Mouse (Mus musculus): ENCODE data around the gene Klhl3. TPM values are rescaled to one million over a fixed set of nuclear protein-coding genes. Genes with fewer than 3 reads are reported as not detected.
A peak's percentile ranks its signal among the peaks of the same experiment; 100 is the strongest.

Gene Klhl3
- polyA plus RNA-seq, 1 experiment from 2014 or later: 15.0 TPM

GRCm38 (mm10) chr13:58078361-58078760 is 35.0 kb downstream of the Klhl3 start:
- Histone ChIP-seq H3K9me3 (replicated peaks; ENCODE audit: control insufficient read depth, low read length, poor library complexity, severe bottlenecking) (no peaks in the 10 kb centered on the region), H3K4me3 (ENCODE audit: low read depth, low read length) (no peak overlapping the region), H3K36me3 (ENCODE audit: control insufficient read depth, insufficient read depth, low read length) (no peaks in the 10 kb centered on the region; the same call in 1 of the 2 replicates), H3K27me3 (ENCODE audit: control insufficient read depth, insufficient read depth, low read depth, low read length) (no peaks in the 10 kb centered on the region), H3K4me1 (ENCODE audit: control insufficient read depth, insufficient read depth, low read length) (no peaks in the 10 kb centered on the region), H3K9ac (ENCODE audit: low read depth, low read length) (no peak overlapping the region), H3K4me2 (ENCODE audit: low read length) (no peak overlapping the region), H3K27ac (ENCODE audit: low read length) (no peak overlapping the region)
- 84% methylated on average over 5 of the region's 5 CpGs for WGBS
- ATAC-seq: no peak

DNA sequence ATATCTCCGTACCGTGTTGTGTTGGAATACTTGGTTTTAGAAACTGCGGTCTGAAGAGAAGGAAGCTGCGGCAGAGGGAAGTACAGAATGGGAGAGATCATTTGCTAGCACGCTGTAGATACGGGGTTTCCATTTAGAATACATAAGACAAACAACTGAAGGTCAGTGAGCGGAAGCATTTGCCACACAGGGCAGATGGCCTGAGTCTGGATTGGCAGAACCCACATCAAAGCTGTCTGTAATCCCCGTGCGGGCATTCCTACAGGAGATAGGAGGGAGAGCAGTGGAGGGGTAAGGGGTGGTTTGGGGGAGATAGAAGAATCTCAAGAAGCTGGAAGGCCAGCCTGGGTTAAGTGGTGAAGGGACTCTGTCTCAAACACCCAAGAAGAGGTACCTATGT is 38.5 kb downstream of the Klhl3 start:
- WGBS: 92% methylated on average over 9 of the region's 9 CpGs
- peaks cover 4% of the 10 kb centered on the region for H3K36me3 ChIP-seq (ENCODE audit: control insufficient read depth, insufficient read depth, low read length)
- H3K4me2 ChIP-seq (ENCODE audit: low read length): no peak overlapping the region
- no peak overlapping the region for H3K27ac ChIP-seq (ENCODE audit: low read length)
- H3K9ac ChIP-seq (ENCODE audit: low read depth, low read length): no peak overlapping the region
- no peaks in the 10 kb centered on the region for H3K4me1 ChIP-seq (ENCODE audit: control insufficient read depth, insufficient read depth, low read length)
- H3K4me3 ChIP-seq (ENCODE audit: low read depth, low read length): no peak overlapping the region
- no peaks in the 10 kb centered on the region for H3K27me3 ChIP-seq (ENCODE audit: control insufficient read depth, insufficient read depth, low read depth, low read length)
- ATAC-seq: no peak
- H3K9me3 ChIP-seq (replicated peaks; ENCODE audit: control insufficient read depth, low read length, poor library complexity, severe bottlenecking): no peaks in the 10 kb centered on the region

- H3K4me1 ChIP-seq (ENCODE audit: control insufficient read depth, insufficient read depth, low read length): no peaks in the 10 kb centered on the region
- H3K9me3 ChIP-seq (replicated peaks; ENCODE audit: control insufficient read depth, low read length, poor library complexity, severe bottlenecking): no peaks in the 10 kb centered on the region
- H3K36me3 ChIP-seq (ENCODE audit: control insufficient read depth, insufficient read depth, low read length): peaks cover 4% of the 10 kb centered on the region
- ATAC-seq: no peak
- no peak overlapping the region for H3K4me3 ChIP-seq (ENCODE audit: low read depth, low read length)
- 88% methylated on average over 6 of the region's 6 CpGs for WGBS
- no peak overlapping the region for H3K4me2 ChIP-seq (ENCODE audit: low read length)
- no peaks in the 10 kb centered on the region for H3K27me3 ChIP-seq (ENCODE audit: control insufficient read depth, insufficient read depth, low read depth, low read length)
- no peak overlapping the region for H3K27ac ChIP-seq (ENCODE audit: low read length)
- H3K9ac ChIP-seq (ENCODE audit: low read depth, low read length): no peak overlapping the region
These were observed 38.9 kb downstream of the Klhl3 start for GRCm38 (mm10) chr13:58074466-58074865.

- ATAC-seq: no peak
- WGBS: 90% methylated on average over 12 of the region's 12 CpGs
- no peak overlapping the region for H3K4me2 ChIP-seq (ENCODE audit: low read length)
- no peaks in the 10 kb centered on the region for H3K27me3 ChIP-seq (ENCODE audit: control insufficient read depth, insufficient read depth, low read depth, low read length)
- no peaks in the 10 kb centered on the region for H3K4me1 ChIP-seq (ENCODE audit: control insufficient read depth, insufficient read depth, low read length)
- no peaks in the 10 kb centered on the region for H3K9me3 ChIP-seq (replicated peaks; ENCODE audit: control insufficient read depth, low read length, poor library complexity, severe bottlenecking)
- no peak overlapping the region for H3K27ac ChIP-seq (ENCODE audit: low read length)
- no peak overlapping the region for H3K4me3 ChIP-seq (ENCODE audit: low read depth, low read length)
- H3K9ac ChIP-seq (ENCODE audit: low read depth, low read length): no peak overlapping the region
- H3K36me3 ChIP-seq (ENCODE audit: control insufficient read depth, insufficient read depth, low read length): peaks cover 4% of the 10 kb centered on the region
These were observed 40.0 kb downstream of the Klhl3 start for GRCm38 (mm10) chr13:58073254-58073882.

- Histone ChIP-seq H3K9me3 (replicated peaks; ENCODE audit: control insufficient read depth, low read length, poor library complexity, severe bottlenecking) (no peaks in the 10 kb centered on the region), H3K36me3 (ENCODE audit: control insufficient read depth, insufficient read depth, low read length) (peaks cover 4% of the 10 kb centered on the region), H3K27me3 (ENCODE audit: control insufficient read depth, insufficient read depth, low read depth, low read length) (no peaks in the 10 kb centered on the region), H3K4me3 (ENCODE audit: low read depth, low read length) (no peak overlapping the region), H3K4me2 (ENCODE audit: low read length) (no peak overlapping the region), H3K9ac (ENCODE audit: low read depth, low read length) (no peak overlapping the region), H3K27ac (ENCODE audit: low read length) (no peak overlapping the region), H3K4me1 (ENCODE audit: control insufficient read depth, insufficient read depth, low read length) (no peaks in the 10 kb centered on the region)
- 94% methylated on average over 21 of the region's 21 CpGs for WGBS
- ATAC-seq: no peak
These were observed 42.2 kb downstream of the Klhl3 start for GRCm38 (mm10) chr13:58071209-58071608.

DNA sequence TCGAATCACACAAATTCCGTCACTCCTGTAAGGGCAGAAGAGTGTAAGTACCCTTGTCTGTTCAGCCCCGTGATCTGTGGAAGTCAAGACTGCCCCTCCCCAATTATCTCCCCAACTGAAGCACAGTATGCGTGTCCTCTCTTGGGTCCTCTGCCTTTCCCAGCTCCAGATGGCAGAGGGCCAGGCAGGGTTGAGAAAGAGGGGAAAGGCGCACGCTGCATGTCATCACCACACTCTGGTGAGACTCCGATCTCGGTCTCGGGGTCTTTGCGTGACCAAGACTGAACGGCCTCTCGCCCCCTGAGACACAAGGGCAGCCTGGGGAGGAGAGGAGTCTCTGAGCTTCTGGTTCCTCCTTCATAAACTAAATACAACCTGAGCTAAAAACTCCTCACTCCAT is 42.9 kb downstream of the Klhl3 start:
- Histone ChIP-seq H3K9me3 (replicated peaks; ENCODE audit: control insufficient read depth, low read length, poor library complexity, severe bottlenecking) (no peaks in the 10 kb centered on the region), H3K36me3 (ENCODE audit: control insufficient read depth, insufficient read depth, low read length) (peaks cover 4% of the 10 kb centered on the region), H3K4me1 (ENCODE audit: control insufficient read depth, insufficient read depth, low read length) (no peaks in the 10 kb centered on the region), H3K9ac (ENCODE audit: low read depth, low read length) (no peak overlapping the region), H3K27ac (ENCODE audit: low read length) (no peak overlapping the region), H3K27me3 (ENCODE audit: control insufficient read depth, insufficient read depth, low read depth, low read length) (no peaks in the 10 kb centered on the region), H3K4me3 (ENCODE audit: low read depth, low read length) (no peak overlapping the region), H3K4me2 (ENCODE audit: low read length) (no peak overlapping the region)
- no peak for ATAC-seq
- WGBS: 89% methylated on average over 12 of the region's 12 CpGs

GRCm38 (mm10) chr13:58068421-58069209 is 44.8 kb downstream of the Klhl3 start:
- Histone ChIP-seq H3K27me3 (ENCODE audit: control insufficient read depth, insufficient read depth, low read depth, low read length) (no peaks in the 10 kb centered on the region), H3K27ac (ENCODE audit: low read length) (no peak overlapping the region), H3K4me2 (ENCODE audit: low read length) (no peak overlapping the region), H3K36me3 (ENCODE audit: control insufficient read depth, insufficient read depth, low read length) (peaks cover 4% of the 10 kb centered on the region), H3K4me1 (ENCODE audit: control insufficient read depth, insufficient read depth, low read length) (no peaks in the 10 kb centered on the region), H3K9ac (ENCODE audit: low read depth, low read length) (no peak overlapping the region), H3K9me3 (replicated peaks; ENCODE audit: control insufficient read depth, low read length, poor library complexity, severe bottlenecking) (no peaks in the 10 kb centered on the region), H3K4me3 (ENCODE audit: low read depth, low read length) (no peak overlapping the region)
- WGBS: 94% methylated on average over 15 of the region's 15 CpGs
- ATAC-seq: no peak

- Histone ChIP-seq H3K36me3 (ENCODE audit: control insufficient read depth, insufficient read depth, low read length) (peaks cover 9% of the 10 kb centered on the region), H3K4me3 (ENCODE audit: low read depth, low read length) (no peak overlapping the region), H3K27ac (ENCODE audit: low read length) (peak overlapping the region; percentile 18; the same call in 1 of the 2 replicates), H3K9ac (ENCODE audit: low read depth, low read length) (no peak overlapping the region), H3K9me3 (replicated peaks; ENCODE audit: control insufficient read depth, low read length, poor library complexity, severe bottlenecking) (no peaks in the 10 kb centered on the region), H3K4me1 (ENCODE audit: control insufficient read depth, insufficient read depth, low read length) (no peaks in the 10 kb centered on the region), H3K27me3 (ENCODE audit: control insufficient read depth, insufficient read depth, low read depth, low read length) (no peaks in the 10 kb centered on the region), H3K4me2 (ENCODE audit: low read length) (no peak overlapping the region)
- 0 out of 2 replicates have a peak, but pooled peaks have one; percentile 45 for ATAC-seq
- 23% methylated on average over 17 of the region's 17 CpGs for WGBS
These were observed 45.8 kb downstream of the Klhl3 start for GRCm38 (mm10) chr13:58067540-58068103.

Measured in midbrain, embryonic 16.5 days (tissue).